Mouse (Mus musculus) megakaryocyte, embryonic 14.5 days (primary cell): Measurements from ENCODE around the gene Clgn.

ENCODE experiments used
- FLI1 ChIP-seq: IDR thresholded peaks from 2 replicates; pipeline ENCODE4 v1.6.1; 2012; ENCODE audit warnings: low read length, inconsistent platforms, mixed read lengths
- GATA1 ChIP-seq: IDR thresholded peaks from 3 replicates; pipeline ENCODE4 v1.6.1; 2012; ENCODE audit warnings: mixed read lengths, low read length, inconsistent platforms, borderline replicate concordance

DNA sequence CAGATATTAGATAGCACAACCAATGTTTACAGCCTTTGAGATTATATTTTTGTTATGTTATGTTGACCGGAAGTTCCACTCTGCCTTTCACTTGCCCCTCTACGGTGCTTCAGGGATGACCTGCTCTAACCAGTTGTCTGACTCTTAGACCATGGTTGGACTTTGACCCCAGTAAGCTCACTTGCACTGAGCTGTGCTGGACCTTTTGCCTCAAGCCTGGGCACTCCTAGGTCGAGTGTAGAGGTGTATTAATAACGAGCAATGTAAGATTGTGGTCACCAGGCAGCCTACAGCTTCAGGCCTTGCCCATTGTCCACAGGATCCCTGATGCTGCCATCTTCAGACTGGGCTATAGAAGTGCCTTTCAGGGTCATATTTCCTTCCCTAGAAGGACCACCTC is 8.1 kb downstream of the Clgn start:
- no peak for TF ChIP-seq FLI1
- no peak for TF ChIP-seq GATA1
